Mouse (Mus musculus) bone marrow, adult 2 months (tissue): ENCODE results near the gene Trim63.

ENCODE experiments used
- CTCF ChIP-seq: fragments of 200-500 bp; IDR thresholded peaks from 2 replicates; pipeline ENCODE4 v1.5.1; 2011; ENCODE audit warnings: low read length, control low read depth; ENCODE audit not compliant: control insufficient read depth, insufficient read depth
- POLR2A ChIP-seq: fragments of 200-500 bp; IDR thresholded peaks from 2 replicates; pipeline ENCODE4 v1.6.1; 2011; ENCODE audit warnings: low read depth, mild to moderate bottlenecking, control low read depth, low read length, borderline replicate concordance; ENCODE audit not compliant: control insufficient read depth

- no peak for TF ChIP-seq POLR2A
- TF ChIP-seq CTCF = no peak
Measured at GRCm38 (mm10) chr4:134312341-134312740, 2.6 kb upstream of the Trim63 start.
